Mouse (Mus musculus): ENCODE measurements around the gene Ern1. TPM values are rescaled to one million over a fixed set of nuclear protein-coding genes. Genes with fewer than 3 reads are reported as not detected.
"Not testable (repeated sequence)": the region's sequence is repeated elsewhere in the genome, so short reads cannot be mapped to it uniquely, and the experiment has no call there.

Ern1 gene
- polyA plus RNA-seq, 1 experiment from 2014 or later: 2.9 TPM

DNA sequence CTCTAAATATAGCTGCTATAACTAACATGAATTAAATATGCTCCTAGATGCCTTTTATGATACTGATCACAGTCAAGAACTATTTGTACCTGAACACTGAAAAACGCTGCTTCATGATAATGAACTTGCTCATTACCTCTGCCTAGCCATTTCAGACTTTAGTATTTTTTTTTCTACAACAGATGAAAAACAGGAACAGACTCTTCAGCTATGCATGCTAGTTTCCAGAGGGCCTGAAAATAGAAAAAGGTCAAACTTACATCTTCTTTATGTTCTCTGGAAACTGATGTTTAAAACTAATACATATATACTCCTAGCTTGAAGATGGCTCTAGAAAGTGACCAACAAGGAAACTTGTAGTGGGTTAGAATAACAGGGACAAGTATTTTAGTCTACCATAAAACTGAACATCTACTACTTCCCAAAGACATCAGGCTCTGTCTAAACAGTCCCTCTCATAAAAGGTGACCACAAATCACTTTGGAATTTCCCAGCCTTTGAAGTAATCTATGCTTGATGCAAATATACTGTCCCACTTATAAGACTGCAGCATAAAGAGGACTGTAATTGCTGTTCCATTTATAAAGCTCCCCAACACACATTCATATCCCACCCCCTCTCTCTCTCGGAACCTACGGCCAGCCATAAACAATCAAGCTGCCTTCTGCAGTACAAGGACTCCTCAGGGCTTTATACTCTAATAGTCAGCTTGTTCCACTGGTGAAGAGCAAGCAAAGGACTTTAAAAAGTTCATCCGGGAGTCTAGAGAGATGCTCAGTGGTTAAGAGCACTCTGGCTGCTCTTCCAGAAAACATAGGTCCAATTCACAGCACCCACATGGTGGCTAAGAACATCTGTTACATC is 22.7 kb downstream of the Ern1 start:
- Histone ChIP-seq H3K27me3 (replicated peaks; ENCODE audit: control insufficient read depth, insufficient read depth, low read length) (no peaks in the 10 kb centered on the region), H3K27ac (ENCODE audit: low read depth, low read length) (no peak overlapping the region), H3K4me2 (ENCODE audit: low read length) (no peak overlapping the region), H3K36me3 (ENCODE audit: control insufficient read depth, insufficient read depth, low read length) (no peaks in the 10 kb centered on the region), H3K4me1 (ENCODE audit: control insufficient read depth, insufficient read depth, low read length) (no peaks in the 10 kb centered on the region), H3K4me3 (ENCODE audit: low read depth, low read length) (no peak overlapping the region), H3K9me3 (replicated peaks; ENCODE audit: control insufficient read depth, low read length) (no peaks in the 10 kb centered on the region), H3K9ac (ENCODE audit: low read length) (no peak overlapping the region)
- ATAC-seq (no peak), DNase-seq (ENCODE audit: low spot score) (no peak)
- WGBS: 73% methylated on average over 4 of the region's 4 CpGs

DNA sequence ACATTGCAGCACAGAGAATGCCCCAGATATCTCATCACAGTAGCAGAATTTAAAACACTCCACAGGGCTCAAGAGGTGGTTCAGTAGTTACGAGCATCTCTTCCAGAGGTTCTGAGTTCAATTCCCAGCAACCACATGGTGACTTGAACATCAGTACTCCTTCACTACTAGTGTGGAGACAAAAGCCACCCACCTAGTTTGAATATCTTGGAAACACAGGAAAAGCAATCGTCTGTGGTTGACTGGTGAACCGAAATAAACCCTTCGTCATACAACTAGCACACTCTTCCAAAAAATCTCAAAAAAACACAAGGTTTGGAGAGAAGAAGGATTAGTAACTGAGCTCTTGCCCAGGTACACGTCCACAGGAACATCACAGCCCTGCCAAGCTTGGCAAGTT is 23.8 kb downstream of the Ern1 start:
- no peak for ATAC-seq
- Histone ChIP-seq H3K4me2 (ENCODE audit: low read length) (no peak overlapping the region), H3K4me3 (ENCODE audit: low read depth, low read length) (no peak overlapping the region), H3K27ac (ENCODE audit: low read depth, low read length) (no peak overlapping the region), H3K9me3 (replicated peaks; ENCODE audit: control insufficient read depth, low read length) (no peaks in the 10 kb centered on the region), H3K36me3 (ENCODE audit: control insufficient read depth, insufficient read depth, low read length) (no peaks in the 10 kb centered on the region), H3K4me1 (ENCODE audit: control insufficient read depth, insufficient read depth, low read length) (no peaks in the 10 kb centered on the region), H3K27me3 (replicated peaks; ENCODE audit: control insufficient read depth, insufficient read depth, low read length) (no peaks in the 10 kb centered on the region), H3K9ac (ENCODE audit: low read length) (no peak overlapping the region)
- no peak for DNase-seq (ENCODE audit: low spot score)
- WGBS: 41% methylated on average over 5 of the region's 5 CpGs

DNA sequence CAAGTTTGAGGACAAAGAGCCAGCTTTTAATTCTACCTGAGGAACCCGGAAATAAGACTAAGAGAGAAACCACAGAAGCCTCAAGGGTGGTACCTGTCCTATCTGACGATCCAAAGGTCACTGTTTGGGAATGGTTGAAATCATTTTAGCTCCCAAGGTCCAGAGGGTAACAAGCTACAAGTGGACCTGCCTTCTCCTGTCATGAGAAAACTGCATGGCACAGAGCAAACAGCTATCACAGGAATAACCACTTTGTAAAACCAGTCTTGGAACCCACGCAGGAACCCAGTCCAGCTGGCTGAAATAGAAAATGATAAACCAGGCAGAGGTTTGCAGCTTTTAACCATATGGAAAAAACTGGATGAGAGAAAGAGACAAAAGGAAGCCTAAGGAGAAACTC is 25.3 kb downstream of the Ern1 start:
- H3K4me2 ChIP-seq (ENCODE audit: low read length): no peak overlapping the region
- ATAC-seq (no peak), DNase-seq (ENCODE audit: low spot score) (no peak)
- no peaks in the 10 kb centered on the region for H3K4me1 ChIP-seq (ENCODE audit: control insufficient read depth, insufficient read depth, low read length)
- H3K9ac ChIP-seq (ENCODE audit: low read length): no peak overlapping the region
- H3K27me3 ChIP-seq (replicated peaks; ENCODE audit: control insufficient read depth, insufficient read depth, low read length): no peaks in the 10 kb centered on the region
- H3K27ac ChIP-seq (ENCODE audit: low read depth, low read length): no peak overlapping the region
- WGBS: 78% methylated on average over 3 of the region's 3 CpGs
- no peaks in the 10 kb centered on the region for H3K9me3 ChIP-seq (replicated peaks; ENCODE audit: control insufficient read depth, low read length)
- H3K36me3 ChIP-seq (ENCODE audit: control insufficient read depth, insufficient read depth, low read length): no peaks in the 10 kb centered on the region
- H3K4me3 ChIP-seq (ENCODE audit: low read depth, low read length): no peak overlapping the region

DNA sequence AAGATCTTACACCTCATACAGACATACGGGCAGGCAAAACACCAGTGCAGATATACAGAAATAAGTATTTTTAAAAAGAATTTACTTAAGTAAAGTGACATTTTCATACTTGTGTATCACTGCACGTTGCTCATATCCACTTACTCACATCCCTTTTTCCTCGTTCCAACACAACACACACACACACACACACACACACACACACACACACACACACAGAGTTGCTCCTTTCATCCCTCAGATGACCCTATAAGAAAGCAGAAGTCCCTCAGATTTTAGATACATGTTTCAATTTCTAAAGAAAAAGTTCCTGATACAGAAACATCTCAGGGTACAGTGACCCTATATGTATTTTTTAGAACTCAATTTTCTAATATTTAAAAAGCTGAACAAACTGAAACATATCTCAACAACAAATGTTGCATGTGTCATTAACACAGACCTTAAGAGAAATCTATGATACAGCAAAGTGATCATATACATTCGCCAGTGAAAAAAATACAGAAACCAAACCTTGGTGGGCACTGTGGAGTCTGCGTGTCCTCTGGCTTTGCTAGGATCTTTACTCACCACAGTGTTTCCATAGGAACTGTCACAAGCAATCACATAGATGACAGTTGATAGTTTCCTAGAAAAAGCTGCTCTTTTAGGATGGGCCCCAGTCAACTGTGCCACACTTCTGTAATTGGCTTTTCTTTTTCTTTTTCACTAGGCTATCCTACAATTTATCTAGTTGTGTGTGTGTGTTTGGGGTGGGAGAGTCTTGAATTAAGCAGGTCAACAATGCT is 26.3 kb downstream of the Ern1 start:
- H3K4me2 ChIP-seq (ENCODE audit: low read length): no peak overlapping the region

DNA sequence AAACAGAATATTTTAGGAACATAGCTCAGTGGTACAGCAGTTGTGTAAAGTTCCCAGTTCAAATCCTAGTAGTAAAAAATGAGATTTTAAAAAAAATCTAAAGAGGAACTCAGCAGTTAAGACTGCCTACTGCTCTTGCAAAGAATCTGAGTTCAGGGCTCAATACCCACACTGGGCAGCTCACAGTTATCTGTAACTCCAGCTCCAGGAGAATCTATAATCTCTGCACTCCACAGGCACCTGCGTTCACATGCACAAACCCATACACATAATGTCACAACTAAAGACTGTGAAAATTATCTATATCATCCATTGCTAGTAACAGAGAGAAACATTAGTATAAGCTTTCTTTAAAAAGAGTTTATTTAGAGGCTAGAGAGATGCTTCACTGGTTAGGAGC is 27.0 kb downstream of the Ern1 start:
- no peak overlapping the region for H3K4me3 ChIP-seq (ENCODE audit: low read depth, low read length)

More for the DNA sequence above, 26.3 kb downstream of the Ern1 start:
- DNase-seq (ENCODE audit: low spot score) (no peak), ATAC-seq (no peak)
- Histone ChIP-seq H3K36me3 (ENCODE audit: control insufficient read depth, insufficient read depth, low read length) (no peaks in the 10 kb centered on the region), H3K9me3 (replicated peaks; ENCODE audit: control insufficient read depth, low read length) (no peaks in the 10 kb centered on the region), H3K9ac (ENCODE audit: low read length) (no peak overlapping the region), H3K27ac (ENCODE audit: low read depth, low read length) (no peak overlapping the region), H3K4me3 (ENCODE audit: low read depth, low read length) (no peak overlapping the region), H3K4me1 (ENCODE audit: control insufficient read depth, insufficient read depth, low read length) (no peaks in the 10 kb centered on the region), H3K27me3 (replicated peaks; ENCODE audit: control insufficient read depth, insufficient read depth, low read length) (no peaks in the 10 kb centered on the region)
- WGBS: 91% methylated on average over 5 of the region's 5 CpGs

DNA sequence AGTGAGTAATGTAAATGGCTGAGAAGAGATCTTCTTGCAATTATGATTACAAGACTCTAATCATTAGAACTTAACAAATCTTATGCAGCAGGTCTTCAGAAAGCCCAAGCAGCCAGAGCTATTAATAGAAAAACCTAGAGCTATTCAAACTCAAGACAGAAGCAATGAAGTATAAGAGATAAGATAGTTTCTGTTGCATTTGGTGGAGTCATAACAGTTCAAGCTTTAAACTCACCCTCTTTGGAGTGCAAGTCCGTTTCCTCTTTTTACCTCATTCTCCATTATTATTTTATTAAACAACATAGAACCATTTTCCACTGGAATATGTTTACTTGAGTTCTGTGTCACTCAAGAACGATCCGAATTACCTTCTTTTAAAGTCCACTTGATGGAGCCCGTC is 29.1 kb downstream of the Ern1 start:
- no peak overlapping the region for H3K27ac ChIP-seq (ENCODE audit: low read depth, low read length)
- no peak overlapping the region for H3K9ac ChIP-seq (ENCODE audit: low read length)
- no peak for ATAC-seq
- no peaks in the 10 kb centered on the region for H3K9me3 ChIP-seq (replicated peaks; ENCODE audit: control insufficient read depth, low read length)
- no peak for DNase-seq (ENCODE audit: low spot score)
- 94% methylated on average over 4 of the region's 4 CpGs for WGBS
- no peaks in the 10 kb centered on the region for H3K4me1 ChIP-seq (ENCODE audit: control insufficient read depth, insufficient read depth, low read length)
- H3K4me2 ChIP-seq (ENCODE audit: low read length): no peak overlapping the region
- H3K4me3 ChIP-seq (ENCODE audit: low read depth, low read length): no peak overlapping the region
- no peaks in the 10 kb centered on the region for H3K36me3 ChIP-seq (ENCODE audit: control insufficient read depth, insufficient read depth, low read length)
- H3K27me3 ChIP-seq (replicated peaks; ENCODE audit: control insufficient read depth, insufficient read depth, low read length): no peaks in the 10 kb centered on the region

More for the DNA sequence above, 27.0 kb downstream of the Ern1 start:
- WGBS: 88% methylated on average over 1 of the region's 1 CpGs
- Histone ChIP-seq H3K27ac (ENCODE audit: low read depth, low read length) (no peak overlapping the region), H3K9me3 (replicated peaks; ENCODE audit: control insufficient read depth, low read length) (no peaks in the 10 kb centered on the region), H3K4me1 (ENCODE audit: control insufficient read depth, insufficient read depth, low read length) (no peaks in the 10 kb centered on the region), H3K4me2 (ENCODE audit: low read length) (no peak overlapping the region), H3K36me3 (ENCODE audit: control insufficient read depth, insufficient read depth, low read length) (no peaks in the 10 kb centered on the region), H3K27me3 (replicated peaks; ENCODE audit: control insufficient read depth, insufficient read depth, low read length) (no peaks in the 10 kb centered on the region), H3K9ac (ENCODE audit: low read length) (no peak overlapping the region)
- ATAC-seq: no peak
- no peak for DNase-seq (ENCODE audit: low spot score)

DNA sequence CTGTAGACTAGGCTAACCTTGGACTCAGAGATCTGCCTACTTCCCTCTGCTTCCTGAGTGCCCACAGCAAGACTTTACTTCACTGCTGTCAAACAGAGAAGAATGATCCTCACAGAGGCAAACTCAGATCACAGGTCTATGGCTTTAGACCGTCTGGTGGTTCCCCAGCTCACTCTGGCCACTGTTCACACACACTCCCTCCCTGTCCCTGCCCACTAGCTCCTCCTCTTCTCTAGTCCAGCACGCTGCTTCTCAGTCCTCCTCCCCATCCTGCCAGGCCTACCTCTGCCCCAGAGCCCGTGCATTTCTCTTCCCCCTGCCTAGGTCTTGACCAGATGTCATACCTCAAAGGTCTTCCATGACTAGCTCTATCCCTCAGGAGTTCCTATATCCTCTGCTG is 44.0 kb downstream of the Ern1 start:
- 42% methylated on average over 3 of the region's 3 CpGs for WGBS
- Histone ChIP-seq H3K27me3 (replicated peaks; ENCODE audit: control insufficient read depth, insufficient read depth, low read length) (no peaks in the 10 kb centered on the region), H3K27ac (ENCODE audit: low read depth, low read length) (no peak overlapping the region), H3K4me1 (ENCODE audit: control insufficient read depth, insufficient read depth, low read length) (no peaks in the 10 kb centered on the region), H3K9ac (ENCODE audit: low read length) (no peak overlapping the region), H3K4me3 (ENCODE audit: low read depth, low read length) (no peak overlapping the region), H3K36me3 (ENCODE audit: control insufficient read depth, insufficient read depth, low read length) (no peaks in the 10 kb centered on the region), H3K9me3 (replicated peaks; ENCODE audit: control insufficient read depth, low read length) (no peaks in the 10 kb centered on the region), H3K4me2 (ENCODE audit: low read length) (no peak overlapping the region)
- DNase-seq (ENCODE audit: low spot score): no peak
- no peak for ATAC-seq

DNA sequence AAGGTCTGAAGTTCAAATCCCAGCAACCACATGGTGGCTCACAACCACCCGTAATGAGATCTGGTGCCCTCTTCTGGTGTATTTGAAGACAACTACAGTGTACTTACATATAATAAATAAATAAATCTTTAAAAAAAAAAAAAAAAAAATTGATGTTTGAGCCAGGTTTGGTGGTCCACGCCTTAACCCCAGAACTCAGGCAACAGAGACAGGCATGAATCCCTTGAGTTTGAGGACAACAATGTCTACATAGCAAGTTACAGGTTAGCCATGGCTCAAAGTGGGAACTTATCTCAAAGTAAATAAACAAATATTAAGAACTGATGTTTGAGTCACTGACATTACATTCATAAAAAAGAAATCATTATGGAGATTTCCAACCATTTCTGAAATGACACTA is 45.1 kb downstream of the Ern1 start:
- H3K9ac ChIP-seq (ENCODE audit: low read length); H3K4me1 ChIP-seq (ENCODE audit: control insufficient read depth, insufficient read depth, low read length); H3K36me3 ChIP-seq (ENCODE audit: control insufficient read depth, insufficient read depth, low read length); H3K9me3 ChIP-seq (replicated peaks; ENCODE audit: control insufficient read depth, low read length); H3K27me3 ChIP-seq (replicated peaks; ENCODE audit: control insufficient read depth, insufficient read depth, low read length); ATAC-seq; H3K27ac ChIP-seq (ENCODE audit: low read depth, low read length); H3K4me2 ChIP-seq (ENCODE audit: low read length); H3K4me3 ChIP-seq (ENCODE audit: low read depth, low read length); DNase-seq (ENCODE audit: low spot score): not testable (repeated sequence)
- 91% methylated on average over 2 of the region's 2 CpGs for WGBS

DNA sequence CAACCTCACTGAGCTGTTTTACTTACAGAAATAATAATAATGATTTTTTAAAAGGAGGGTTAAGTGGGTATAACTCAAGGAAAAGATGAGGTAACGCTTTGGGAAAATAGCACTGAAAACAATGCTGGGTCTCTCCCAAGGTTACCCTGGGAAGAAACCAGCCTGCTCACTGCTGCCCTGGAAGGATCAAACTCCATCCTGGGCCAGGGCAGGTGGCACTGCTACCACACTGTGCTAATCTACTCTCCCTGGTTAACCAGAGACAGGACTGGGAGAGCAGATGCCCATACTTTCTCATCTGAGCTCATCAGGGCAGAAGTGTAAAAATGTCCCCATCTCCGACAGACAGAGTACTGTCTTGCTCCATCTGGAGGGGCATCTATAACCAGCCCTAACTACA is 47.3 kb downstream of the Ern1 start:
- H3K27ac ChIP-seq (ENCODE audit: low read depth, low read length): no peak overlapping the region
- H3K4me2 ChIP-seq (ENCODE audit: low read length): no peak overlapping the region
- H3K36me3 ChIP-seq (ENCODE audit: control insufficient read depth, insufficient read depth, low read length): no peaks in the 10 kb centered on the region
- 83% methylated on average over 2 of the region's 2 CpGs for WGBS
- DNase-seq (ENCODE audit: low spot score) (no peak), ATAC-seq (no peak)
- no peaks in the 10 kb centered on the region for H3K27me3 ChIP-seq (replicated peaks; ENCODE audit: control insufficient read depth, insufficient read depth, low read length)
- no peaks in the 10 kb centered on the region for H3K9me3 ChIP-seq (replicated peaks; ENCODE audit: control insufficient read depth, low read length)
- H3K4me1 ChIP-seq (ENCODE audit: control insufficient read depth, insufficient read depth, low read length): no peaks in the 10 kb centered on the region
- H3K9ac ChIP-seq (ENCODE audit: low read length): no peak overlapping the region
- H3K4me3 ChIP-seq (ENCODE audit: low read depth, low read length): no peak overlapping the region

Data from forebrain, embryonic 14.5 days (tissue).